Mouse (Mus musculus) stomach, embryonic 14.5 days (tissue): ENCODE results near the gene Gm37596. TPM values are rescaled to one million over a fixed set of nuclear protein-coding genes. Genes with fewer than 3 reads are reported as not detected.
"Not testable (repeated sequence)": the region's sequence is repeated elsewhere in the genome, so short reads cannot be mapped to it uniquely, and the experiment has no call there.

Experiments used
- ATAC-seq: fragments of 200-750 bp; cut with Nextera tagmentation; 2 replicates; pipeline ENCODE4 v1.8.0; 2017; ENCODE audit warnings: low read depth, moderate TSS enrichment; ENCODE audit not compliant: insufficient number of reproducible peaks, insufficient read depth, low FRiP score
- H3K27ac ChIP-seq: fragments of 300-500 bp; sonication (generic); 2 replicates; pipeline ENCODE4 v1.5.1; 2014; ENCODE audit warnings: mild to moderate bottlenecking, low read length, moderate library complexity, mixed read lengths
- H3K27me3 ChIP-seq: fragments of 300-500 bp; sonication (generic); 2 replicates; pipeline ENCODE4 v1.6.1; 2014; ENCODE audit warnings: low read length, control low read depth, mixed read lengths; ENCODE audit not compliant: control insufficient read depth, insufficient read depth
- H3K36me3 ChIP-seq: fragments of 300-500 bp; sonication (generic); 2 replicates; pipeline ENCODE4 v1.6.1; 2014; ENCODE audit warnings: mild to moderate bottlenecking, control low read depth, low read length, moderate library complexity, mixed read lengths; ENCODE audit not compliant: control insufficient read depth, insufficient read depth
- H3K4me1 ChIP-seq: fragments of 300-500 bp; sonication (generic); 2 replicates; pipeline ENCODE4 v1.6.1; 2014; ENCODE audit warnings: low read length, control low read depth, mixed read lengths; ENCODE audit not compliant: control insufficient read depth, insufficient read depth
- H3K4me2 ChIP-seq: fragments of 300-500 bp; sonication (generic); replicated peaks from 2 replicates; pipeline ENCODE4 v1.6.1; 2014; ENCODE audit warnings: low read depth, low read length, control low read depth
- H3K4me3 ChIP-seq: fragments of 300-500 bp; sonication (generic); 2 replicates; pipeline ENCODE4 v1.5.1; 2014; ENCODE audit warnings: low read depth, low read length, control low read depth
- H3K9ac ChIP-seq: fragments of 300-500 bp; sonication (generic); replicated peaks from 2 replicates; pipeline ENCODE4 v1.6.1; 2014; ENCODE audit warnings: low read depth, mild to moderate bottlenecking, control low read depth, low read length, moderate library complexity, mixed read lengths
- H3K9me3 ChIP-seq: fragments of 300-500 bp; sonication (generic); 2 replicates; pipeline ENCODE4 v1.6.1; 2016; ENCODE audit warnings: low read depth, low read length, control low read depth; ENCODE audit not compliant: control insufficient read depth
- WGBS: fragments of 180-500 bp; shearing (Covaris S2); extraction: QIAGEN DNeasy Blood & Tissue Kit; methylation state at CpG from one replicate; pipeline ENCODE4 v1.1.7; 2014; 5-methylcytosine and 5-hydroxymethylcytosine counted together
- polyA plus RNA-seq: library from polyadenylated mRNA; unstranded; fragments of >200 nt; fragmentation: Nextera tagmentation; extraction: Ambion mirVana; gene quantifications from 2 replicates; pipeline ENCODE4 v1.2.1, GENCODE M21; 2014

Gene Gm37596
- polyA plus RNA-seq = not detected in 2 replicates

DNA sequence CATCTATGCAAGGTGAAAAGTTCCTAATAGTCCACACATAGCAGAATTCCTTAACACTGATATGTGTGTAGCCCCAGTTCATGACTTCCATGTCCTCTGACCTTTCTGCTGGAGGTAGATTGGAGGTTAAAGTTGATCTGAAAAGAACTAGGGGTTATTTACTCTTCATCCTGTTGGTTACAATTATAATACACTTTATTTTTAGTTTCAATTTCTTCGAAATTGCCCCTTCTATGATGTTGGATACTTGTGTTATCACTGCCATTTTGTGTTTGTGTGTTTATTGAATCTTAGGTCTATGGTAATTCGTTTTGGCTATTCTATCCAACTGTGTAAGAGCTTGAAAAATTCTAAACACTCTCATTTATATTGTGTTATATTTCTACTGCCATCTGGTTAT lies at the start of gene Gm37596:
TSS of gene Gm37596 (minus strand) at position 101 of the 400 bp plus-strand sequence.
- WGBS = 75% methylated on average over 1 of the region's 2 CpGs
- ATAC-seq, H3K27ac ChIP-seq, H3K4me2 ChIP-seq, H3K9me3 ChIP-seq, H3K4me3 ChIP-seq, H3K4me1 ChIP-seq, H3K27me3 ChIP-seq, H3K9ac ChIP-seq, H3K36me3 ChIP-seq: not testable (repeated sequence)

DNA sequence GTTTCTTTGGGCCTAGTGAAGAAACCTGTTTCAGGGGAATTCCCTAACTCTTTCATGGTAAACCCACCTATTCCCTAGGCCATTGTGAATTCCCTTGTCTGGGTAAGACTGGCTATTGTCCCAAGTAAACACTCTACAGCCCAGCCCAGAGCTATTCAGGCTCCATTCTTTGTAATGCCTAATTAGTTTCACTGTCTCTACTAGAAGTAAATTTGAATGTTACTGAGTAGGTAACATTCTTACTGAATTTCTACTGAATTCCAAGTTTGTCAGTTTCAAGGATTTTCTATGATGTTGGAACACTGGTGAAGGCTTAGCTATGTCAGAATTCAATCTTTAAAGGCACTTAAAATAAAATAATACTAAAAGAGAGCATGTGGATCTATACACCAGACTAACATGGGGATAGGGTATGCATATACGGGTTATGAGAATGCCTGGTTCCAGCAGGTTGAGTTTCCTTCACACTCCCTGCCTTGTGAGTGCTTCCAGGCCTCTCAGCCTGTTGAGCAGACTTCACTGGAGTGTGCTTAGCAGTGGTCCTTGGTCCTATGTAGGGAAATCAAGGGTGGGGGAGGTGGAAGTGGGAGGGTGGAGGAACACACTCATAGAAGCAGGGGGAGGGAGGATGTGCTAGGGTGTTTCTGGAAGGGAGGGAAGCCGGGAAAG lies 16.2 kb upstream of the Gm37596 start:
- H3K27ac ChIP-seq = not testable (repeated sequence)

DNA sequence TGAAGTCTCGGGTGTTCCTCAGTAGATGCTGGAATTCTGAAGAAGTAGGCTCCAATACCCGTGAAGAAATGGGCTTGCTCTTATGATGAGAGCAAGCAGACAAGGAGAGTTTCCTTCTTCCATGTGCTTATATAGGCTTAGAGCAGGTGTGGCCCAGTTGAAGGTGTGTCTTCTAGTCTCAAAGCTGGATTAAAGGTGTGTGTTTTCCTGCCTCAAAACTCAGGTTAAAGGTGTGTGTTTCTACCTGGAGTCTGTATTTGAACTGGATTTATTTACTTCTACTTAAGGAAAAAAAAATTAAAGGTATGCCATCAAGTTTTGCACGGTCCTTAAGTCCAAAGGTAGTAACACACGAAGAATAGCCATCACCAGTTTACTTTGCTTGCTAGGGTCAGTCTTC lies 16.7 kb downstream of the Gm37596 start, which contains the start of gene Tdpoz1:
TSS of gene Tdpoz1 (minus strand) at position 101 of the 400 bp plus-strand sequence.
- H3K4me3 ChIP-seq, H3K4me2 ChIP-seq, H3K9ac ChIP-seq, H3K36me3 ChIP-seq, H3K27ac ChIP-seq, ATAC-seq, H3K27me3 ChIP-seq, H3K4me1 ChIP-seq, H3K9me3 ChIP-seq: not testable (repeated sequence)
- 87% methylated on average over 2 of the region's 4 CpGs for WGBS

More for the DNA sequence above, 16.2 kb upstream of the Gm37596 start:
- not testable (repeated sequence) for H3K9me3 ChIP-seq, H3K4me1 ChIP-seq, H3K36me3 ChIP-seq, H3K27me3 ChIP-seq, H3K4me2 ChIP-seq, H3K4me3 ChIP-seq, ATAC-seq, H3K9ac ChIP-seq
- WGBS = 84% methylated on average over 2 of the region's 2 CpGs

DNA sequence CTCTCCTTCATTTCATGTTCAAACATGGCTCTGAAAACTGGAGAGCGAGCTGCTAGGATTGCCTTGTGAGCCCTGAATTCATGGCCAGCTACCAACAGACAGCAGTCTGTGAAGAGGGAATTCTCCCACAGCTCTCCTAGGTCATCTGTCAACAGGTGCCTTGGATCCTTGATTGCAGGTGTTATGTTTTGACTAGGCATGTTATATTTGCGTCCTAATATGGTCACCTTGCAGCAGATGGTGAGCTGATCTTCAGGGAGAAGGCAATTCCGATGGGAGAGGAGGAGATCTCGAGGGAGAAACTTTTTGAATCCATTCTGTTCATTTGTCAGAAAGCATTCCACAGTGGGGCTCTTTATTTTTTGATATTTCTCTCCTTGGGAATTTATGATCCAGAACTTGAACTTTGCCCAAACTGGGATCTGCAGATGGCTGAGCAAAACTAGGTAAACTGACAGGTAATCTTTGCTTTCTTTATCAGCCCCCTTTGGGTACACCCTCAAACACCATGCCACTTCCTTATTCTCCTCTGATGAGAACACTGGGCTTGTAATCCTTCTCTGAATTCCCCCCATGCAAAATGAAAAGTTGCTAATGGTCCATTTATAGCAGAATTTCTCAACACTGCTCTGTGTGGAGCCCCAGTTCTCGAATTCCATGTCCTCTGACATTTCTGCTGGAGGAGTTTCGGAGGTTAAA lies 21.9 kb downstream of the Gm37596 start:
- not testable (repeated sequence) for H3K27me3 ChIP-seq, H3K4me2 ChIP-seq, H3K9me3 ChIP-seq, H3K9ac ChIP-seq, H3K36me3 ChIP-seq, H3K4me1 ChIP-seq, H3K4me3 ChIP-seq, H3K27ac ChIP-seq, ATAC-seq
- 80% methylated on average over 5 of the region's 6 CpGs for WGBS

DNA sequence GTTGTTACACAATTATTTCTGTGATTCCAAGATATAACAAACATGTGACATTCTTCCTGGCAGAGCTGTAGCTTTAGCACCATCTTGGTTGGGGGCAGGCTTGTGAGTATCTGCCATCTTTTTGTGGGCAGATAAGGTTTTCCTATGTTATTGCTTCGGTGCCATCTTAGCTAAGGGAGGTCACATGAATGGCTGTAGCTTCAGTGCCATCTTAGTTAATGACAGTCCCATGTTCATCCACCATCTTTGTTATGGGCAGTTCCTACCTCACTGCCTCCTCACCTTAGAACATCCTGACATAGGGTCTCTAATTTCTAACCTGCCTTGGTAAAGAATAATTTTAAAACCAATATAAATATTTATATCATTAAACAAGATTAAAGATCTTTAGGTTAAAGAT lies 38.6 kb downstream of the Gm37596 start:
- Histone ChIP-seq H3K4me1 (no peaks in the 10 kb centered on the region), H3K27ac (no peak overlapping the region), H3K9me3 (no peaks in the 10 kb centered on the region), H3K27me3 (no peaks in the 10 kb centered on the region), H3K36me3 (no peaks in the 10 kb centered on the region), H3K4me3 (no peak overlapping the region), H3K9ac (no peak overlapping the region), H3K4me2 (no peak overlapping the region)
- WGBS = 67% methylated on average over 1 of the region's 1 CpGs
- ATAC-seq = no peak

DNA sequence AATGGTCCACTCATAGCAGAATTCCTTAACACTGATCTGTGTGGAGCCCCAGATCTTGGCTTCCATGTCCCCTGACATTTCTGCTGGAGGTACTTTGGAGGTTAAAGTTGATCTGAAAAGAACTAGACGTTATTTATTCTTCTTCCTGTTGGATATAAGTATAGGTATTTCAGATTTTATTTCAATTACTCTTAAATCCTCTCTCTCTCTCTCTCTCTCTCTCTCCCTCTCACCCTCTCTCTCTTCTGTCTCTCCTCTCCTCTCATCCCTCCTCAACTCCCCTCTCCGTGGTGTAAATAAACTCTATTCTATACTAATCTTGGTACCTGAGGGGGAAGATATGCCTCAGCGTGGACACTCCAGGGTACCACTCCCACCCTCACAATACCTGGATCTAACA lies 40.3 kb downstream of the Gm37596 start, which contains the start of gene Tdpoz2:
TSS of gene Tdpoz2 (minus strand) at position 101 of the 400 bp plus-strand sequence.
- Histone ChIP-seq H3K27ac (no peak within 1 kb of the TSS), H3K4me3 (no peak within 1 kb of the TSS), H3K36me3 (no peaks in the 10 kb centered on the region), H3K4me2 (no peak within 1 kb of the TSS), H3K4me1 (no peaks in the 10 kb centered on the region), H3K9ac (no peak within 1 kb of the TSS), H3K27me3 (no peaks in the 10 kb centered on the region), H3K9me3 (no peaks in the 10 kb centered on the region)
- WGBS = 71% methylated on average over 3 of the region's 3 CpGs
- no peak for ATAC-seq

Other genes starting within 250 kb of the Gm37596 start
- gene Tchhl1, start 224.3 kb downstream of the Gm37596 start, polyA plus RNA-seq = not detected in 2 replicates
- 1,750 and 1,785 TPM in 2 replicates for gene S100a11, start 172.6 kb downstream of the Gm37596 start, polyA plus RNA-seq
- 430 TPM in 2 replicates for gene S100a10, start 138.0 kb downstream of the Gm37596 start, polyA plus RNA-seq
- not detected in 2 replicates for gene Tdpoz2, start 40.4 kb downstream of the Gm37596 start, polyA plus RNA-seq
- not detected in 2 replicates for gene Tdpoz1, start 16.8 kb downstream of the Gm37596 start, polyA plus RNA-seq
- gene Gm5773, start 79.9 kb upstream of the Gm37596 start, polyA plus RNA-seq = not detected in 2 replicates
- gene Tdpoz4, start 103.3 kb upstream of the Gm37596 start, polyA plus RNA-seq = not detected in 2 replicates
- not detected in 2 replicates for gene Tdpoz3, start 132.9 kb upstream of the Gm37596 start, polyA plus RNA-seq